ENCODE assay signal across 8 mouse cellular contexts in the genomic region with DNA sequence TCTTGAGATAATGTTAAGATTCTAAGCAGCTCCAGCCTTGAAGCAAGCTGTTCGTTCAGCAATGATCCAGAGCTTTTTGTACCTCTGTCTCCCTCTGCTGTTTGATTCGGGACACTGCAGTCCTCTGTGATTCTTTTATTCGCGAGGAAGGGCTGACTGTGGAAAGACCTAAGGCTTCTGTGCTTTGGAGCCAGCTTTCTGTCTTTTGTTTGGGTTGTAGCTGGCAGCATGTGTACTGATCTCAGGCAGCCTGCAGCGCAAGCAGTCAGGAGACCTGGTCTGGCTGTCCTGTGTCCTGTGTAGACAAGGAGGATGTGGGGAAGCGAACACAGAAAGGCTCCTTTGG. TPM values are rescaled to one million over a fixed set of nuclear protein-coding genes. Genes with fewer than 3 reads are reported as not detected.
A peak's percentile ranks its signal among the peaks of the same experiment; 100 is the strongest.
DNase-seq lines count a peak whose midpoint lies in the region; ATAC-seq and TF ChIP-seq lines count a peak whose summit lies in the region.

No protein-coding gene starts in this region.

- H3K27ac ChIP-seq in embryonic facial prominence, embryonic 13.5 days, result no peak overlapping the region
- no peak overlapping the region for H3K27ac ChIP-seq in limb, embryonic 12.5 days
- no peak overlapping the region for H3K27ac ChIP-seq in midbrain, embryonic 15.5 days
- no peak overlapping the region for H3K27ac ChIP-seq in spleen, adult 2 months (ENCODE audit: insufficient read depth, low read length)

- peak overlapping the region; percentile 85 for H3K4me2 ChIP-seq in embryonic facial prominence, embryonic 13.5 days
- peak overlapping the region; percentile 76 for H3K4me2 ChIP-seq in limb, embryonic 12.5 days
- peak overlapping the region; percentile 90 for H3K4me2 ChIP-seq in midbrain, embryonic 15.5 days

- H3K4me1 ChIP-seq in embryonic facial prominence, embryonic 13.5 days, result peaks cover 11% of the 10 kb centered on the region; the same call in 1 of the 2 replicates
- H3K4me1 ChIP-seq in limb, embryonic 12.5 days (replicated peaks), result peaks cover 13% of the 10 kb centered on the region
- H3K4me1 ChIP-seq in midbrain, embryonic 15.5 days, result peaks cover 14% of the 10 kb centered on the region
- H3K4me1 ChIP-seq in spleen, adult 2 months (ENCODE audit: control insufficient read depth, insufficient read depth, insufficient read length), result no peaks in the 10 kb centered on the region; the same call in 1 of the 2 replicates

- 0 out of 2 replicates have a peak, but pooled peaks have one; percentile 18 for ATAC-seq in embryonic facial prominence, embryonic 13.5 days (ENCODE audit: insufficient number of reproducible peaks, insufficient read depth, low FRiP score, low TSS enrichment, low read depth)
- 0 out of 2 replicates have a peak, but pooled peaks have one; percentile 50 for ATAC-seq in limb, embryonic 12.5 days (ENCODE audit: insufficient number of reproducible peaks, insufficient read depth, low FRiP score, low TSS enrichment, low read depth)
- ATAC-seq in midbrain, embryonic 15.5 days (replicated peaks), result peak; percentile 83

- TF ChIP-seq POLR2A in spleen, adult 2 months (IDR thresholded peaks at IDR 0.05; ENCODE audit: low read depth, low read length), result no peak

- H3K9me3 ChIP-seq in embryonic facial prominence, embryonic 13.5 days, result no peaks in the 10 kb centered on the region
- no peaks in the 10 kb centered on the region for H3K9me3 ChIP-seq in limb, embryonic 12.5 days
- no peaks in the 10 kb centered on the region for H3K9me3 ChIP-seq in midbrain, embryonic 15.5 days

- peak; percentile 69 for DNase-seq in urinary bladder, postnatal 14 days (ENCODE audit: low spot score)
- DNase-seq in urinary bladder, postnatal 10 days (ENCODE audit: low spot score), result no peak
- DNase-seq in heart, adult 8-10 months (ENCODE audit: low spot score), result peak; percentile 77
- DNase-seq in kidney, adult 8-10 months, result peak; percentile 71 to 82
- peak; percentile 50 to 61 for DNase-seq in spleen, adult 2 months (ENCODE audit: low read depth in 1 of 2, low spot score in 2 of 2)

- 8% methylated on average over 6 of the region's 6 CpGs for WGBS in embryonic facial prominence, embryonic 13.5 days
- 9% methylated on average over 6 of the region's 6 CpGs for WGBS in limb, embryonic 12.5 days
- 8% methylated on average over 6 of the region's 6 CpGs for WGBS in midbrain, embryonic 15.5 days
- 15% methylated on average over 6 of the region's 6 CpGs for WGBS in spleen, adult 2 months

- no peaks in the 10 kb centered on the region for H3K36me3 ChIP-seq in embryonic facial prominence, embryonic 13.5 days
- H3K36me3 ChIP-seq in limb, embryonic 12.5 days, result no peaks in the 10 kb centered on the region
- H3K36me3 ChIP-seq in midbrain, embryonic 15.5 days (replicated peaks), result no peaks in the 10 kb centered on the region
- no peaks in the 10 kb centered on the region for H3K36me3 ChIP-seq in spleen, adult 2 months (ENCODE audit: control insufficient read depth, insufficient read depth, low read length)

- peak overlapping the region; percentile 43 for H3K4me3 ChIP-seq in embryonic facial prominence, embryonic 13.5 days
- H3K4me3 ChIP-seq in limb, embryonic 12.5 days (replicated peaks), result peak overlapping the region; percentile 35; the same call in 1 of the 2 replicates
- peak overlapping the region; percentile 37 for H3K4me3 ChIP-seq in midbrain, embryonic 15.5 days
- no peak overlapping the region for H3K4me3 ChIP-seq in spleen, adult 2 months (ENCODE audit: extremely low read depth, insufficient read depth, insufficient read length)

- peaks cover 4% of the 10 kb centered on the region; the same call in 1 of the 2 replicates for H3K27me3 ChIP-seq in embryonic facial prominence, embryonic 13.5 days
- H3K27me3 ChIP-seq in limb, embryonic 12.5 days, result peaks cover 7% of the 10 kb centered on the region; the same call in 1 of the 2 replicates
- 0 out of 2 replicates have a peak, but pooled peaks cover 5% of the 10 kb centered on the region for H3K27me3 ChIP-seq in midbrain, embryonic 15.5 days (replicated peaks)
- no peaks in the 10 kb centered on the region for H3K27me3 ChIP-seq in spleen, adult 2 months (ENCODE audit: control insufficient read depth, insufficient read depth, low read length)

- peak; percentile 71; the same call in 1 of the 2 replicates for TF ChIP-seq CTCF in spleen, adult 2 months (IDR thresholded peaks at IDR 0.05; ENCODE audit: extremely low read depth, insufficient read depth, insufficient read length, insufficient replicate concordance)

- H3K9ac ChIP-seq in embryonic facial prominence, embryonic 13.5 days, result peak overlapping the region; percentile 66
- no peak overlapping the region; the same call in 1 of the 2 replicates for H3K9ac ChIP-seq in limb, embryonic 12.5 days (replicated peaks)
- H3K9ac ChIP-seq in midbrain, embryonic 15.5 days, result peak overlapping the region; percentile 33; the same call in 1 of the 2 replicates

RNA-seq across cellular contexts. Expression of gene Esr2, which starts 19.6 kb away (rescaled TPM):
- polyA plus RNA-seq in embryonic facial prominence, embryonic 13.5 days (2015; fragmentation: Nextera tagmentation; extraction: Ambion mirVana), result 0.21 and 0.31 TPM in 2 replicates
- total RNA-seq in heart, adult 8-10 months (2022), result not detected
- 0.19 and 0.35 TPM in 2 replicates for polyA plus RNA-seq in limb, embryonic 12.5 days (2016; fragmentation: Nextera tagmentation; extraction: Ambion mirVana)
- polyA plus RNA-seq in midbrain, embryonic 15.5 days (2015; fragmentation: Nextera tagmentation; extraction: Ambion mirVana), result 0.29 and 0.39 TPM in 2 replicates
- 0.02 TPM in 2 replicates for polyA plus RNA-seq in spleen, adult 2 months (2012; rRNA removed)

RNA-seq across cellular contexts. Expression of gene Tex21, which starts 49.9 kb away (rescaled TPM):
- 0.12 TPM in 1 of 2 replicates, not detected in the other for polyA plus RNA-seq in embryonic facial prominence, embryonic 13.5 days (2015; fragmentation: Nextera tagmentation; extraction: Ambion mirVana)
- total RNA-seq in heart, adult 8-10 months (2022), result not detected
- not detected in 2 replicates for polyA plus RNA-seq in limb, embryonic 12.5 days (2016; fragmentation: Nextera tagmentation; extraction: Ambion mirVana)
- not detected in 2 replicates for polyA plus RNA-seq in midbrain, embryonic 15.5 days (2015; fragmentation: Nextera tagmentation; extraction: Ambion mirVana)
- not detected in 2 replicates for polyA plus RNA-seq in spleen, adult 2 months (2012; rRNA removed)

RNA-seq across cellular contexts. Expression of gene Mthfd1, which starts 58.4 kb away (rescaled TPM):
- 73.9 and 76.8 TPM in 2 replicates for polyA plus RNA-seq in embryonic facial prominence, embryonic 13.5 days (2015; fragmentation: Nextera tagmentation; extraction: Ambion mirVana)
- total RNA-seq in heart, adult 8-10 months (2022), result 10 to 100 TPM; 28.1 to 32.4 (median 29.1) TPM
- 81.2 and 83.6 TPM in 2 replicates for polyA plus RNA-seq in limb, embryonic 12.5 days (2016; fragmentation: Nextera tagmentation; extraction: Ambion mirVana)
- polyA plus RNA-seq in midbrain, embryonic 15.5 days (2015; fragmentation: Nextera tagmentation; extraction: Ambion mirVana), result 30.7 and 31.2 TPM in 2 replicates
- 15.1 and 17.3 TPM in 2 replicates for polyA plus RNA-seq in spleen, adult 2 months (2012; rRNA removed)

Comparison
In these comparisons a context has a peak if more than half of its experiments do, and no peak if none do; other contexts are left out.
1. ATAC-seq: peak in every context shown above with its lines; median percentile 83 in midbrain, embryonic 15.5 days; 50 in limb, embryonic 12.5 days; 18 in embryonic facial prominence, embryonic 13.5 days.